Mouse (Mus musculus): ENCODE results near the gene Zfp839.

Gene Zfp839

DNA sequence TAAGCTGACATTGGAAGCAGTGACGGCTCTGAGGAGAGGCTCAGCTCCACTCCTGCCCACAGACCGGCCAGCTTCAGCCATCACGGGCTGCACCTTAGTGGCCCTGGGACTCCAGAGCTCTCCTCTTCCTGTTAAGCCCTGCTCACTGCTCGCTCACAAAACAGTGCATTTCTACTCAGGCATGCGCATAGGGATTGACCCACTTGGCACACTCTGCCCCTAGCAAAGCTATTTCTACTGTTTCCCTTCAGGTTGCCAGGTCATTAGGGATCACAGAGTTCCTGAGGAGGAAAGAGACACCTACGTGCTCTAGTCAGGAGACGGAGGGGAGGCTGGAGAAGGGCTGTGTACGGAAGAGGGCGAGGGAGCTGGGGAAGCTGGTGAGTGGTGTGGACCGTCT lies 15.9 kb downstream of the Zfp839 start:
- in situ Hi-C loops (cut with MboI; ENCODE audit: low sequenced_read_pairs), result no loop called here

DNA sequence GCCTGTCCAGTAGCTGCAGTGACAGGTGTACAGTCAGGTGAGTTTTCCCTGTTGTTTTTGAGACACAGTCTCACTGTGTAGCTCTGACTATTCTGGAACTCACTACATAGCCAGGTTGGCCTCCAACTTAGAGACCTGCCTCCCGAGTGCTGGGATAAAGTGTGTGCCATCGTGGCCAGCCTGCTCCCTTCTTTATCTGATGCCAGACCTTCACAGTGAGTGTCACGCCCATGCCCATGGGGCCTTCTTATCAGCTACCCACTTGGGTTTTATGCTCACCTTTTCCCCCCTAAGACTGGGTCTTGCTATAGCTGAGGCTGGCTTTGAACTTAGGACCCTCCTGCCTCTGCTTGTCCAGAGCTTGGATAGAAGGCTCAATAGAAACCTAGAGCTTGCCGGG lies 20.1 kb downstream of the Zfp839 start:
- in situ Hi-C loops (cut with MboI; ENCODE audit: low sequenced_read_pairs), result no loop called here

DNA sequence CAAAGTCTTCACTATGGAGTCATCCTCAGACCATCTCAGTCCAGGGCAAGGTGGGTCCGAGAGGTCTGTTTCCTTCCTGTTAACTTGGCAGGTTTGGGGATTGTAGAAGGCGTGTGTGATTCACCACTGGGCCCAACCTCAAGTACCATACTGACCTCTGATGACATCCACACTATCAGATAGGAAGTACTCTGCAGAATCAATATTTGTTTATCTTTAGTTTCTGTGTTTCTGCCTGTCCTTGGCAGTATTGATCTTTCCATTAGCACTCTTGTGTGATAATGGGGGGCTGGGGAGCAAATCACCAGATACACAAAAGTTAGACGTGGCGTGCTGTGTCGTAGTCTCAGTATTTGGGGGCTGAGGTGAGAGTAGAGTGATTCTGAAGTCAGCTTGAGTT lies 21.2 kb downstream of the Zfp839 start:
- in situ Hi-C loops (cut with MboI; ENCODE audit: low sequenced_read_pairs), result no loop called here

DNA sequence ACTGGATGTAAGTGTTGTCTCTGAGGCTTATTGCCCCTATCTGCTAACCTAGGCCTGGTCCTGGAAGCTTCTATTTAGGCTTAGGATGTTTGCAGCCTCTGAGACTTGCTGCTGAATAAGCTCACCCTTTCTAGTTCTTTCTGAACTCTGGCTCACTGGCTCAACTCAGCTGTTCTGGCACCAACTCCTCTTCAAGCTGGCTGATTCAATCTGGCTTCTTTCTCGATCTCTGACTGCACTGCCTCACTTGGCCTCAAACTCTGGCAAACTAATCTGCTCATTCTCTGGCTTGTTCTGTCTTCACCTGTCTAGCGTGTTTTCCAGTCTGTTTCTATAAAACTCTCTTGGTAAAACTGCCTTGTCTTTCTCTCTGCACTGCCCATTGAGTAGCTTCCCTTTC lies 25.3 kb downstream of the Zfp839 start:
- in situ Hi-C loops (cut with MboI; ENCODE audit: low sequenced_read_pairs), result no loop called here

DNA sequence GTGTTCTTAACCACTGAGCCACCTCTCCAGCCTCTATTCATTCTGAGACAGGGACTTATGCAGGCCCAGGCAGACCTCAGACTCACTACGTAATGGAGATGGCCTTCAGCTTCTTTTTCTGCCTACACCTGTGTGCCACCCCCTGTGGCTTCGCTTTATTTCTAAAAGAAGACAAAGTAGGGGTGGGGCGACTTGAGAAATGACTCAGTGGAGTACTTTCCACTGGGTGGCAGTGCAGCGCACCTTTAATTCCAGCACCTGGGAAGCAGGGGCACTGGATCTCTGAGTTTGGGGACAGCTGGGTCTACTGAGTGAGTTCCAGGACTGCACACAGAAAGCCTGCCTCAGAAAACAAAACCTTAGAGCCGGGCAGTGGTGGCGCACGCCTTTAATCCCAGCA lies 32.2 kb downstream of the Zfp839 start:
- in situ Hi-C loops (cut with MboI; ENCODE audit: low sequenced_read_pairs), result no loop called here

DNA sequence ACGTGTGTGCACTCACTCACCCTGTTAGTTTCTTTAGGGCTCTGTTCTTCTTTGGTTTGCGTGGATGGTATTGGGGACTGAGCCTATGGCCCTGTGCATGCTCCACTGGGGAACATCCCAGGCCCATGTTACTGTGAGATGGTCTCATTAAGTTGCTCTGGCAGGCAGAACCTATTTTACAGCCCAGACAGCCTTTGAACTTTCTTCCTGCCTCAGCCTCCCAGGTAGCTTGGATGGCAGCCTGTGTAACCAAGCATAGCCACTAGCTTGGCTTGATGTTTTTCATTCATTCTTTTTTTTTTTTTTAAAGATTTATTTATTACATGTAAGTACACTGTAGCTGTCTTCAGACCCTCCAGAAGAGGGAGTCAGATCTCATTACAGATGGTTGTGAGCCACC lies 35.2 kb downstream of the Zfp839 start:
- in situ Hi-C loops (cut with MboI; ENCODE audit: low sequenced_read_pairs), result no loop called here

DNA sequence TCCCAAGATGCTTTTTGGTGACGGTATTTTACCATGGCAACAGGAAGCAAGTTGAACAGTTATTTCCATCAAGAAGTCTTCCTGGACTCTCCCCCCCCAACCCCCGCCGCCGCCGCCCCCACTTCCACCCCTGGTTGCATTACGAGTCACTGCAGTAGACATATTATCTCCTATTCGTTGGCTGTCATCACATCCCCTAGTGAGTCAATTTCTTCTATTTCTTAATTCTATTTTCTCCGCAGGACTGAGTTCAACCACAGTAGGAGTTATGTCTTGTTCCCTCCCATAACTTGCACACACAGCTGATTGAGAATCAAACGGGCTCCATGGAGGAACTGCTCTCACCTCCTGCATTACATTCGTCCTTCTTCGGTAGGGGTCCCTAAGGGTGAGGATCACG lies 38.1 kb downstream of the Zfp839 start:
- in situ Hi-C loops (cut with MboI; ENCODE audit: low sequenced_read_pairs), result no loop called here

DNA sequence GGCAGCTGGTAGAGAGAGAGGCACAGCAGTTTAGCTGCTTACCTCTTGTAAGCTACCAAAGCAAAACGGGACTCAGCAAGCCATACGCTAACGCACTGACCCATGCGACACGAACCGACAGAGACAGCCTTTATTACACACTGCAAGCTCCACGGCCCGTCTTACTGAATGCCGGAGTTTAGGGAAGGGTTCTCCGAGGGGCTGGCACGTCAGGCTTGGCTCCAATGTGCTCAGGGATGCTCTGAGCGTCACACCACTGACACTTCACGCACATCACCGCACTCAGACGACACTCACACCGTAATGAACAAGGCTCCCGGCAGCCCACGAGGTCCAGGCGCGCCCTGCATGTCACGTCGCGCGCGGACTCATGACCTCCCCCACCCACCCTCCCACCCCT lies 38.6 kb downstream of the Zfp839 start:
- in situ Hi-C loops (cut with MboI; ENCODE audit: low sequenced_read_pairs), result no loop called here

DNA sequence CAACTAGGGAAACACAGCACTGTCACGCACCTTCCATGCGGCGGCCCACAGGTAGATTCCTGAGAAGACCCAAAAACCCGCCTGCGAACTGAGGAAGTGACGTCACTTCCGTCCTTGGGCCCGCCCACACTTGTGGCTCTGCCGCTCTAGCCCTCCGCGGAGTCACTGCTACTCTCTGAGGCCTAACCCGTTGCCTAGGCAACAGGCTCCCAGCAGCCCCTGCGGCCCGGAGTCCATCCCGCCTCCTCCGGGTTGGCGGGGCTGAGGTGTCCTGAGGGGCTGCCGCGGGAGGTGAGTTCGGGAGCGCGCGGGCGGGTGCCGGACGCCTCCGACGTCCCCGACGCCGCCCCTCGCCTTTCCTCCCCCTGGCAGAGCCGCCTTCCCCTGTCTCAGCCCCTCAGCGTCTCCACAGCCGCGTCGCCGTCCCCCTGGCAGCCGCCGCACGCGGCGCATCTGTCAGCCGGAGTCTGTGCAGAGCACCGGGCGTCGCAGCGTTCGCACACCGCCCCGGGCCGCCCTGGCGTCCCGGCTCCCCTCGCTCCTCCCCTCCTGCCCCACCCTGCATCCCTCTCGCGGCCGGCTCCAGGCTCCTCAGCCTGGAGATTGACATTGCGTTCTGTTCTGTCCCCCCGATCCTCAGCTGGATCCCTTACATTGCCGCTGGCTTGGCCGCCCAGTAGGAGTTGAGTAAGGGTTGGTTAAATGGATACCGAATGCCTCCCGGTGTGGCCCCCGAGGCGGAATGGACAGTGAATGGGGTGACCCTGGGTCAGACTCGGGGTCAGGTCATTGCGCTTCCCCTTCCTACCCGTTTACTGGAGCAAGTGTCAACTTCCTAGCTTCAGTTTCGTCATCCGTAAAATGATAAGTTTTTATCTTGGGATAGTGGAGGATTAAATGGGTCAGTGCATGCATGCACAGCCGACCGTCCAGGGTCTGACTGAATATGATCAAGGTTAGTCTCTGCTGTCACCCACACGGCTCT lies 39.3 kb downstream of the Zfp839 start, which contains the start of the genes Cinp and Tecpr2:
Gene Cinp, minus strand, starts transcription at position 110 of the 985 bp plus-strand sequence.
Gene Tecpr2, plus strand, starts transcription at position 229 of the 985 bp plus-strand sequence.
- in situ Hi-C loops (cut with MboI; ENCODE audit: low sequenced_read_pairs), result no loop called here

DNA sequence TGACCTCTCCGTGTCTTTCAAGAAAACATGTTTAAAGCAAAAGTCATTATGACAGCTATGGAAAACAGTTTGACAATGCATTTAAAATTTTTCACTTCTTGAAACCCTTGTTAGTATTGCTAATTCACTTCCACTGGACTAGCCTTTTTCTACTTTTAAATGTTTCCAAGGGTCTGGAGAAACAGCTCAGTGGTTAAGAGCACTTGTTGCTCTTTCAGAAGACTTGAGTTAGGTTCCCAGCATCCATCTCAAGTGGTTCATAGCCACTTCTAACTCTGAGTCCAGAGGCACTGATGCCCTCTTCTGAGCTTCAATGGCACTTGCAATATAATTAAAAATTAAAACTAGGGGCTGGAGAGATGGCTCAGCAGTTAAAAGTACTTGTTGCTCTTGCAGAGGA lies 41.8 kb downstream of the Zfp839 start:
- in situ Hi-C loops (cut with MboI; ENCODE audit: low sequenced_read_pairs), result no loop called here

DNA sequence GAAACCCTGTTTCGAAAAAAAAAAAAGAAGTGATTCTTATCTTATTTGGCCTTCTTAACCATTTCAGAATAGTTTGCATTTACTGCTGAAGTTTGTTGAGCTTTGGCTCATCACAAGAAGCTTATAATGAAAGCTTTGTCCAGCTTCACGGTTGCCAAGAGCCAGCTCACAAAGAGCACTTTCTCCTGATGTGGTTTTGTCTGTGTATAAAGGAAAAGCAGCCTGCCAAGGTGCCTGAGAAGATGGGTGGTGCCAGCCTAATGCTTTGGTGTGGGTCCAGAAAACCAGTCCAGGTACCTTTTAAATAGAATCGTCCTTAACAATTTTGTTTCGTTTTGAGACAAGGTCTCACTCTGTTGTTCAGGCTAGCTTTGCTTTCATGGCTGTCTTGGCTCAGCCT lies 52.1 kb downstream of the Zfp839 start:
- in situ Hi-C loops (cut with MboI; ENCODE audit: low sequenced_read_pairs), result no loop called here

DNA sequence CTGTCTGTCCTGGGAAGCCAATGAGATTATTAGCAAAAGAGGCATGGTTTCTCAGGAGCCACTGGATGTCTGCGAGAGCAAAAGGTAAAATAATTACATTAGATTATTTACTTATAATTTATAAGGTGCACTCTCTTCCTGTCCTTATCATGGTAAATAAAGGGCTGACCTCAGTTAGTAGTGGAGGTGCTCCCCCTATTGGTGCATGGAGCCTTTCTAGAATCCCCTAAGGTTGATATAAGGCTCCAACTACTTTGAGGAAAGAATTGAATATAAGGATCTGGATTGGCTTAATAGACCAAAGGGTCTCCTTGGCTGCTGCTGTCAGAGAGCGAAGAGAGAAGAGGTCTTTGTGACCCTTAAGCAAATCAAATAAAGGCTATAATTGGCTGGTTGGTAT lies 53.5 kb downstream of the Zfp839 start:
- in situ Hi-C loops (cut with MboI; ENCODE audit: low sequenced_read_pairs), result no loop called here

DNA sequence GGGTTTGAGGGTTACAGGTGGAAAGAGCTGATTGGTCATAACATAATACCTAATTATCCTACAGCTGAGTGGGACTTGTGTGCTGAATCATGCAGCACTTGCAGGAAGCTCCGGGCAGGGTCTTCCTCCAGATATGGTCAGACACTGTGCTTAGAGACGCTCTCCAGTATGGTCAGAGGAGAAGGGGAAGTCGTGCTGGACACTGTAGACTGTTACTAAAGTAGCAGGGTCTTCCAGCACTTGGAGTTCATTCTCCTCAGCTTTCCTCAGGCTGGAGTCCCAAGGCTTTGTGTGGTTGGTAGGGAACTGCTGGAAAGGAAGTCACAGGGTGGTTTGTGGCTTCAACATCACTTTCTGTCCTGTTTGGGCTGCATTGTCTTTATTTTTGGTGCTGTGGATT lies 57.8 kb downstream of the Zfp839 start:
- in situ Hi-C loops (cut with MboI; ENCODE audit: low sequenced_read_pairs), result no loop called here

DNA sequence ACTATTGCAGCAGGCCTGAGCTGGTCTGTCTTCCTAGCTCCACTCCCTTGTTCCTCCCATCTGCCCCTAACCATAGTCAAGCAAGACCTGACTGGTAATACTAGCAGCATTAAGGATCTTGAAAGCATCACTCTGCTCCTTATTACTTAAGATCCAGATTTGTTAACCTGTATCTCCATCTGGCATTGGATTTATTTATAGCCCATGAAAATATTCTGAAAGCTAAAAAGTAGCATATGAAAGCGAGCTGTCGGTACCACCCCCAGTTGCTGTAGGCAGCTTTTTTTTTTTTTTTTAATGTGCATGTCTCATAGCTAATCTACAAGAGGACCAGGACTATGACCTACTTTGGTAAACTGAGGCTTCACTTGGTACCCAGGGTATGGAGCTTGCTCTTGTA lies 59.9 kb downstream of the Zfp839 start:
- in situ Hi-C loops (cut with MboI; ENCODE audit: low sequenced_read_pairs), result no loop called here

DNA sequence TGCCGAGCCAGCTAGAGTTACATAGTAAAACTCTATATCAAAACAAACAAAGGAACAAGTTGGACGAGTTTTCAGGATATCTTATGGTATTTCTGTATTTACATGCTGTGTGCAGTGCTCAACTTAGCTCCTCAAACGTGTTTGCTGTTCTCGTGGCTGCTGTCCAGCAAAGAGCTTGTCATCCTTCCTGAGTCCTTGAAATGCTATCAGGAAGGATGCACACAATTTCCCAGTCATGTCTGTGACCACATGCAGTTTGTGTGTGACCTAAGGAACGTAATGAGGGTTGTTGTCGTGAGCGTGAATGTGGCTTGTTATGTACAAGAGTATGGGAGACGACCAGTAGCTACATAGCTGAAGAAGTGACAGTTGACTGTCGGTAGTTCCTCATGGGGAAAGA lies 65.7 kb downstream of the Zfp839 start:
- in situ Hi-C loops (cut with MboI; ENCODE audit: low sequenced_read_pairs), result no loop called here

All from CH12F3 (cell line).